Mouse (Mus musculus) kidney, adult 2 months (tissue): Measurements from ENCODE around the gene Rab30.

Experiments used
- CTCF ChIP-seq: fragments of 200-500 bp; conservative IDR thresholded peaks from 2 replicates; pipeline ENCODE4 v1.5.1; 2011; ENCODE audit warnings: low read depth, mild to moderate bottlenecking, control low read depth, low read length, moderate library complexity, mixed read lengths; ENCODE audit not compliant: insufficient read depth, insufficient read length
- POLR2A ChIP-seq: fragments of 200-500 bp; IDR thresholded peaks from one replicate; pipeline ENCODE4 v1.6.1; 2011; ENCODE audit warnings: low read depth, low read length, control low read depth

GRCm38 (mm10) chr7:92743325-92743724 is 1.9 kb downstream of the Rab30 start:
- no peak for TF ChIP-seq POLR2A
- TF ChIP-seq CTCF, result no peak
